Mouse (Mus musculus): Measurements from ENCODE around the gene Gm45837.

DNA sequence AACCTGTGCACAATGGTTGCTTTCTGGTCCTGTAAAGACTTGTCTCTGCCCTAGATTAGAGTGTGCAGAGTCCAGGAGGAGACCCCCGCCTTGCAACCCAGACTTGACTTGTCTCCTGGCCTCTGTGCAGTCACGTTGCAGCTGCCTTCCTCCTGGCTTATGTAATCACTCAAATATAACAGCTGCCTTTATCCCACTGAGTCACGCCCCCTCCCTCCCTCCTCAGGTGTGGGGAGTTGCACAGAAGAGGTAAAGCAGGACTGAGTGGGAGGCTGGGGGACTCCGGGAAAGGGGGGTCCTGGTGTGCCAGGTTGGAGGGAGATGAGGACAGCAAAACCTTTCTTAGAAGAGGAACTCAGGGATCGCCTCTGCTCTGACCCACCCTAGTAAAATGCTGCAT lies 5.7 kb downstream of the Gm45837 start:
- no peak for TF ChIP-seq CTCF (IDR thresholded peaks at IDR 0.05; ENCODE audit: borderline replicate concordance, control insufficient read depth, extremely low read depth, insufficient read depth, low read length, poor library complexity)
- no peak for TF ChIP-seq POLR2A (IDR thresholded peaks at IDR 0.05; ENCODE audit: control insufficient read depth, extremely low read depth, insufficient read depth, low read length, poor library complexity)
